Mouse (Mus musculus): ENCODE measurements around the gene Bhlhe41.

GRCm38 (mm10) chr6:145880609-145881008 lies 15.3 kb upstream of the Bhlhe41 start:
- TF ChIP-seq CTCF (IDR thresholded peaks at IDR 0.05; ENCODE audit: low read depth) (no peak), EP300 (IDR thresholded peaks at IDR 0.05; ENCODE audit: low read depth) (no peak)
